Mouse (Mus musculus) brain, embryonic 14.5 days (tissue): ENCODE measurements around the gene H60c.

Experiments
- CTCF ChIP-seq: fragments of 200-500 bp; IDR thresholded peaks from 2 replicates; pipeline ENCODE4 v1.5.1; 2012; ENCODE audit warnings: inconsistent platforms, mild to moderate bottlenecking, moderate library complexity, borderline replicate concordance; ENCODE audit not compliant: insufficient read depth, insufficient read length; ENCODE audit errors: extremely low read depth
- POLR2A ChIP-seq: fragments of 200-500 bp; IDR thresholded peaks from 2 replicates; pipeline ENCODE4 v1.6.1; 2012; ENCODE audit warnings: mild to moderate bottlenecking, inconsistent platforms, borderline replicate concordance; ENCODE audit not compliant: poor library complexity, insufficient read depth, insufficient read length, severe bottlenecking; ENCODE audit errors: extremely low read depth

DNA sequence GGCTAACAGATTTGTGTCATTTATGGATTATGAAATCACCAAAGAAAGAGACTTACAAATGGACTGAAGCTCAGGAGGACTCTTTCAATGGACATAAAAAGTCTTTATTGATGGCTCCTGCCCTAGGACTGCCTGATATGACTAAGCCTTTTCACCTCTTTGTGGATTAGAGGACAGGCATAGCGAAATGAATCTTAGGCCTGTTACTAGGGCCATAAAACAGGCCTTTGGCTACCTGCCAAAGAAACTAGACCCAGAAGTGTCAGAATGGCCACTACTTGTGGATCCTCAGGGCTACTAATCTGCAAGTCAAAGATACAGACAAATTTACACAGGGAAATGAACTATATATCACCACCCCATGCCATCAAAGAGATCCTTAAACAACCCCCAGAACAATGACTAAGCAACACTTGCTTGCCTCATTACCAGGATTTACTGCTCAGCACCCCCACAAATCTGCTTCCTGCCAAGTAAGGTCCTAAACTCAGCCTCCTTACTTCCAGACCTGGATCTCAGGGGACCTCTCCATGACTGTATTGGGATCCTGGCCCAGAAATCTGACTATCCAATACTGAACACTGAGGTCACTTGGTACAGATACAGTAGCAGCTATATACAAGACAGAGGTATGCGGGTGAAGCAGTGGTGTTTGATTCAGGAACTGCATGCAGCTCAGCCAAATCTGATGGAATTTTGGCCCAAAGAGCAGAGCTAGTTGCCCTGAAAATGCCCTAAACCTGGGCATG, 39.0 kb downstream of the H60c start:
- TF ChIP-seq POLR2A, result no peak
- TF ChIP-seq CTCF, result no peak
